Mouse (Mus musculus) right cerebral cortex, postnatal 36 days (tissue): ENCODE measurements around the gene Zcchc2.

ENCODE experiments used
- DNase-seq, 2 experiments: peaks; one replicate each; pipeline ENCODE4 v3.0.0; 2022; ENCODE audit warnings: low spot score in 2 of 2, mixed read lengths in 1 of 2

The Zcchc2 gene

DNA sequence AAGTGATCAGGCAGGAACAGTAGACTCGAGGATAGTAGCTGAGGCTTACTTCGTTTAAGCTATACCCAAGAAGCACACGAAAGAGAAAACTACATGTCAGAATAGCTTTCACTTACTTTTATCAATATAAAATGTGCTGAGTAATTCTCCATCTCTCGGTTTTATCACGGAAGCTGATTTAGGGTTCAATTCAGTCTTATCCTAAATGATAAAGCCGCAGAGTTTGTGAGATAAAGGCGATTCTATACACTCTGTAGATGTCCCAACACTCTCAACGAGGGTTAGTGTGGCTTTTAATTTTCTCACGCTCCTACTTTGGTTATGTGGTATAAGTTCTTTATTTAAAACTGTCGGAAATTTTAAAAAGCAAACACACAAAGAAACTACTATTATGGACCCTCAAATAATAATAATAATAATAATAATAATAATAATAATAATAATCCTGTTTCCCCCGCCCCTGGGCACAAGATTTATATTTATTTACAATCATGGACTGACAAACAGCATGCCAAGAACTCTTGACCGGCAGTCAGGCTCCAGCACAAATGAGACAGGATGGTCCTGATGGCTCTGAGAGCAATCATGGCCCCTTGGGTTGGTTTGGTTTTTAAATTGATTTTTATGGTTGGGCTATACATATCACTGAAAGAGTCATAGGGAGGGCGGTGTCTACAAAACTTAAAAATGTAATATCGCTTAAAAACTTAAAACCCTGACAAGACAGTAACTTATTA, 1.1 kb upstream of the Zcchc2 start:
- DNase-seq, result no peak

DNA sequence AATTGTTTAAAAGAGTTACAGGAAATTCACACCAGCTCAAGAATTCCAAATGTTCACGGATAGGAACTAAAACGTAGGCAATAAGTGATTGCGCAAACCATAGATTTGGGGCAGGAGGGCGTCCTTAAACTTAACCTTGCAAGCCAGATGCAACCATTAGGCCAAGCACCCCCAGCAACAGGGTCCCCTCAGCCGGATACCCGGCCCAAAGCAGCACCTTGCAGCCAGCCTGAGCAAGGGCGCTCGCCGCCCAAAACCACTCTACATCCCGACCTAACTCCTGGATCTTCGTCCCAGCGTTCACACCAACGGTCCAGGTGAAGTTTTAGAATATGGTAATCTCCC, 594 bp upstream of the Zcchc2 start:
- no peak for DNase-seq

DNA sequence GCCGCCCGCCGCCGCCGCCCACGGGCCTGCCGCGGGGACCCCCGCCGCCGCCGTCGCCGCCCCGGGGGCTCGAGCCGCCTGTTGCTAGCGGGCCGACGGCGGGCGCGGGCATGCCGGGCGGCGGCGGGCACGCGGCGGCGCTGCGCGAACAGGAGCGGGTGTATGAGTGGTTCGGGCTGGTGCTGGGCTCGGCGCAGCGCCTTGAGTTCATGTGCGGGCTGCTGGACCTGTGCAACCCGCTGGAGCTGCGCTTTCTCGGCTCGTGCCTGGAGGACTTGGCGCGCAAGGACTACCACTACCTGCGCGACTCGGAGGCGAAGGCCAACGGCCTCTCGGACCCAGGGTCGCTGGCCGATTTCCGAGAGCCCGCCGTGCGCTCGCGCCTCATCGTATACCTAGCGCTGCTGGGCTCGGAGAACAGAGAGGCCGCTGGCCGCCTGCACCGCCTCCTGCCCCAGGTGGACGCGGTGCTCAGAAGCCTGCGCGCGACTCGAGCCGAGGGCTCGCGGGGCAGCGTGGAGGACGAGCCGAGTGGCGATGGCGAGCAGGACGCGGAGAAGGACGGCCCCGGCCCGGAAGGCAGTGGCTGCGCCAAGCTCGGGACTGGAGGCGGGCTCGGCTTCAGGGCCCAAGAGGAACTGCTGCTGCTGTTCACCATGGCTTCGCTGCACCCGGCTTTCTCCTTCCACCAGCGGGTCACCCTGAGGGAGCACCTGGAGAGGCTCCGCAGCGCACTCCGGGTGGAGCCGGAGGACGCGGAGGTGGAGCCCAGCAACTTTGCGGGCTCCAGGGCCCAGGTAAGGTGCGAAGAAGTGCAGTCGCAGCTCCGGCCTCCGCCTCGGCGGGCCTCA, 930 bp downstream of the Zcchc2 start:
- DNase-seq, result peak; percentile 56 to 59

DNA sequence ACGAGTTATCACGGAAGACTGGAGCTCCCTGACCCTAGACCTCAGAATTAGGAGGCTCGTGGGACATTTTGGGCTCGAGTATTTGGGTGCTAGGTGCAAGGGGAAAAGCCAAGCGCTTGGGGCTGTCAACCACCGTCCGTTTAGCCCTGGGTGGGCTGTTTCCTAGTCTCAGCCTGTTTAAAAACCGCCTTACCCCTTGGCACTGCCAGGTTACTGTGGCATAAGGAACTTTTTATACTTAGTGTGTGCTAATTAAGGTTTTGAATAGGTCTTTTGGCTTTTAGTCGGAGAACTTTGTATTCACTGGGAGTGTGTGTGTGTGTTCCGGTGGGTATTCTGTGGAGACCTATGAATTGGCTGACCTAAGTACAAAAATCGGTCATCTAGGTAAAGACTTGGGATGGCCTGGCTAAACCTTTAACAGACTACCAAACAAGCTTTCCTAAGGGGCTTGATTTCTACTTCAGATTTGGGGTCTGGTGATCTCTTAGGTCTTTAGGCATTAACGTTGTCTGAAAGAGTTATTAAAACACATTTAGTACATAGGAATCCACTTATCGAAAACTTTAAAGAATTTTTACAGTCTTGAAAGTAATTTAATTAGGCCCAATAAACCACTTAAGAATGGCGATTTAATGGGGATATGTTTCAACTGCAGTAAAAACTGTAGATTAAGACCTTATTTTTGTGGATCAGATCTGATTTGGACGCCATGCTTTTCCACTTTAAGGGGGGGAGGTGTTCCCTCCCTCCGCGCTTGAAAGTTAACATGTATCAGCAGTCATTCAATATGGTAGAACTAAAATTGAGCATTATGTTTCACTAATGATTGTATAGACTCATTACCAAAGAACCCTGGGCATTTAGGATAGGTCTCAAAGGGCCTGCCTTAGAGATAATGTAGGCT, 2.0 kb downstream of the Zcchc2 start:
- no peak for DNase-seq

DNA sequence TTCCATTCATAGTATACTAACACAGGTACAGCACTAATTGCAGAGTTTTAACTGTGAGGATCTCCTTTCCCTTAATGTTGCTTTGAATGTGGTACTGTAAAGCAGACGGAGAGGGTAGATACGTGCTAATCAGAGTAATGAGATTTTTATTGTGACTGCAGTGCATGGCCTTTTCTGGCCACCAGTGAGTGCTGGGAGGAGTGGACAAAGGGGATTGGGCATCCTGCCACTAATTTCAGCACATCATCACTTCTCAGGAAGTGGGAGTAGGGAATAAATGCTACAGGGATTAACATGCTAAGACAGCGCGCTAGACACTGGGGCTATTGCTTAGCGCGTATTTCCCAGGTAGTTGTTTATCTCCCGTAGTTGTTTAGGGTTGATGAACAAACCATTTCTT, 3.0 kb downstream of the Zcchc2 start:
- no peak for DNase-seq

DNA sequence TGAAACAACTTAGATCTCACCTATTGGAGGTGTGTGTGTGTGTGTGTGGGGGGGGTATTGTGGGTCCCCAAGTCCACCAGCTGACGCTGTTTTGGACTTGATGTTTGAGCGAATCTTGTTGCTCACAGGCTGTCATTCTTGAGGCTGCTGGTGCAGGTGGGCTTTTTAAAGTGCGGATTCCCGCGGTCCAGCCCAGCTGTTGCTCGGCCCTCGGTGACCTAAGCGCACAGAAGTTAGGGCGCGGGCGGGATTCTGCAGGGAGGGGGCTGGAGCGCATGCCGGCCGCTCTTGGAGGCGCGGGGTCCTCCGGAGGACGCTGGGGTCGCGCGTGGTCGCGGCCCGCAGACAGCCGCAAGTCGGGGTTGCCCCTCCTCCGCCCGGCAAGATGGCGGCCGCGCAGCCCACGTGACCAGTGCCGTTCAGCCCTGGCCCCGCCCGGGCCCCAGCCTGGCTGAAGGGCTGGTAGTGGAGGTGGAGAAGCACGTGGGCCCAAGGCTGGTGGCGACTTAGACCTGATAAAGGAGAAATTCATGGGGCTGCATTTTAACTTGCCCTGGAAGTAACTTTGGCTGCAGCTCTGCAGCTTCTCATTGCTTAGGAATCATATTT, 3.5 kb downstream of the Zcchc2 start:
- DNase-seq, result peak; percentile 75 to 77

DNA sequence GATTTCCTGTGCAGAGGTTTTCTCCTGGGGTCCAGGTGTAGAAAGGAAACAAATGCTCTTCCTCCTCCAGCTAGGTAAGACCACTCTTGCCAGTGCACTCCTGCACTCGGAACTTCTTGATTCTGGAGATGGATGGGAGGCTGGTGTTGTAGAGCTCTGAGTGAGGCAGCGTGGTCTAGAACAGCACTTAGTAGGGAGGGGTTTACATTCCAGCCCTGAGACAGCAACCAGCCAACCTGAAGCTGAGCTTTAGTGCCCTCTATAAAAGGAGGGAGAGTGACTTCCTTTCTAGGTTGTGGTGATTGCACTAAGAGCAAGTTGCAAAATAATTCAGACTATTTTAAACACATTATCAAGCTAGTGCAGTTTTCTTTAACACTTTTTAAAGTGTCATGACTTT, 5.8 kb downstream of the Zcchc2 start:
- no peak for DNase-seq

DNA sequence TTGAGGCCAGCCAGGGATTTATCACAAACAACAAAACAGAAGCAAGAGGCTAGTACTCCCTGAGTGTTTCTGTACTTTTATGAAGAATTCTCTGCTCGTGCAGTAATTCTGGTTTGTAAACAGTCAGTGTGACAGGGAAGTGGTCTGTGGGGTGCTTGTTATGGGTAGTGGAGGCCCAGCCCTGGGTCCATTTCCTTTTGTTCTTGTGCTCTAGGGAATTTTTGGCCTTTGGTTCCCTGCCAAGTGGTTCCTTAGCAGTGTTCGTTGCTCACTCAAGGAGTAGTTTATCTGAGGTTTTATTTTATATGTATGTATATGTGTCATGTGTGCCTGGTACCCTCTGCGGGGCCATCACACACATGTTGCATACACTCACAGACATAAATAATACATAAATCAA, 7.1 kb downstream of the Zcchc2 start:
- DNase-seq, result no peak

DNA sequence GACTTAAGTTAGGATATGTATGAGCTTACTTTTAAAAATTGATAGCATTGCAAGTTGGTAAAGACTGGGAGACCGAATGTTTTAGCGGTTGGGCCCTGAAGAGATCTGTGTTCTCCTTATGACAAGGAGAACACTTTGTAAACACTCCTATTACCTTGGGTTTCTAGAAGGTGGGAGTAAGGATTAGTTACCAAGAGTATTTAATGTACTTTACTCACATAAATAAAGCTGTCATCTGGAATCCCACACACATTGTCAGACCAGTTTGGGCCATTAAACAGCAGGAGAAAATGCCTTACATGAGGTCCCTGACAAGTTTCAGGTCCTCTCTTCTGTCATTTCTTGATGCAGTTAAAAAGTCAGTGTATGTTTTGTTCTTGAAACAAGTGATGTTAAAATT, 9.6 kb downstream of the Zcchc2 start:
- DNase-seq, result no peak

DNA sequence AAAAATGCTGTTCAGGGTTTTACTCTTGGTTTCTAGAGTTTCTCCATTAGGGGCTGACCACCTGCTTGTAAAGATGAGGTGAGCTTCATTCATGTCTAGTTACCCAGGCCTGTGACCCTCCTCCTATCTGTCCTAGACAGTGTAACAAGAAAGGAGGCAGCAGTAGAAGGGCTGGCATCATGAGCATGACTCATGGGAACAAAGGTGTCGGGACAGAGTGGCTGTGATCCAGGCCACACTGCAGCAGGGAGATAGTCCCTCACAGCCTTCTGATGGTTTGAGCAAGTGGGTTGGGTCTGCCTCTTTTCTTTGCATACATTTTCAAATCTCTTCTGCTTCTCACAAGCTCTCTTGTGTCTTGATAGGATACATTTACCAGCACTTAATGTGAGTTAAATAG, 17.4 kb downstream of the Zcchc2 start:
- DNase-seq, result no peak

DNA sequence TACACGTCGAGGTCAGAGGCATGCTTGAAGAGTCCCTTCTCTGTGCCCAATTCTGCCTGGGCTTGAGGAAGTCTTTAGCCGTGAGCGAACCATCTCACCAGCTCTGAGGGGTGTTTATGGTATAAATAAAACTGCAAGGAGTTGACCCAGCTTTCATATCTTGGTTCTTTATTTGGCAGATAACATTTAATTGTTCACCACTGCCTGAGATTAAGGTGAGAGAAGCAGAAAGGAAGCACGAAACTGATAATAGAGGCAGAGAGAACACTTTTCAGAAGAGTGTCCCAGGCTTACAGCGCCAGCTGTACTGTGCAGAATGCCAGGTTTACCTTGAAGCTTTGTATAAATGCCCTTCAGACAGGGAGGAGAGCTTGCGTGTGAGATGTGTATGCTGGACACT, 20.9 kb downstream of the Zcchc2 start:
- DNase-seq, result no peak

DNA sequence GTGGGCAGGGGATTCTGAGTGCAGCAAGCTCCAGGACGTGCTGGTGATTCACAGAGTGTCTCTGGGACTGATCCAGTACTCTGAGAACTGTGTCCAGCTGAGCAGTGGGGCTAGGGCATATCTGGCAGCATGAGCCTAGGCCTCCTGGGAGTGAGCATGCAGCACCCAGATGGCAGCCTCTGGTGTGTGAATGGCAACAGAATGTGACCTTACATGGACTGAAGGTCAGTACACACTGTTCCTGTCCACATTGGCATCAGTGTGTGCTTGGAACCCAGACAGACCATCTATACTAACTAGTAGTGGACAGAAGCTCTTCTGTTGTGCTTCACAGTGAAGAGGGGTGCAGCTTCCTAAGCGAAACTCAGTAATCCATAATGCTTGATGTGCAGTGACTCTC, 23.6 kb downstream of the Zcchc2 start:
- DNase-seq, result no peak

DNA sequence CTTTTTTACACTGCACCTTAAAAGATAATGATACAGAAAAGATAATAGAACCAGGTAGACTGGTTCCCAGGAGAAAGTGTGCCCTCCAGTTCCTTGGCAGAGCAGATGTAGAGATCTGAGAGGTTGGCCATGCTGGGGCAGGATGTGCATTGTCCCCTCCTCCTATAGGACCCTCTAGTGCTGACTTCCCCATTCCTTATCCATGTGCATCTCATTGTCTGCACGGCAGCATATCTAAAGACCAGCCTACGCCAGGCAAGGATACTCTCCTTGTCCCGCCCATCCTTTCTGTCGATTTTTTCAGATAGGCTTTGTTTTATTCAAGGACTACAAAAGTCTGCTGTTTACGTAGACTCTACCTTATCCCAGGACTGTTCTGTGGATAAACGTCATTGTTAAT, 26.1 kb downstream of the Zcchc2 start:
- no peak for DNase-seq

DNA sequence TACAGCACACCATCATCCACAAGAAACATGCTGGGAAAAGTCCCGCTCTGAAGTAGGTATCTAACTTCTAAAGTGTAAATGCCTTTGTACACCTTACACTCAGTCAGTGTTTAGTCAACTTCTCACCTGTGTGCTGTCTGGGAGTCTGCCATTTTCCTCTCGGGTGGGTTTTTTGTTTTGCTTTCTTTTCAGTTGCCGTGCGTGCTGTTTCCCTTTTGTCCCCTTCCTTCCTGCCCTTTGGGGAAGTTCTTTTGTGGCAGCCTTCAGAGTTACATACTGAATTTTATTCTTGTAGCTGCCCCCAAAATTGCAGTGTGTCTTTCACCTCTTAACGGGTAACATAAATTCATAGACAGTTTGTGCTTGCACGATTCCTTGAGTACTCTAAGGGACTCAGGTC, 29.6 kb downstream of the Zcchc2 start:
- DNase-seq, result no peak

DNA sequence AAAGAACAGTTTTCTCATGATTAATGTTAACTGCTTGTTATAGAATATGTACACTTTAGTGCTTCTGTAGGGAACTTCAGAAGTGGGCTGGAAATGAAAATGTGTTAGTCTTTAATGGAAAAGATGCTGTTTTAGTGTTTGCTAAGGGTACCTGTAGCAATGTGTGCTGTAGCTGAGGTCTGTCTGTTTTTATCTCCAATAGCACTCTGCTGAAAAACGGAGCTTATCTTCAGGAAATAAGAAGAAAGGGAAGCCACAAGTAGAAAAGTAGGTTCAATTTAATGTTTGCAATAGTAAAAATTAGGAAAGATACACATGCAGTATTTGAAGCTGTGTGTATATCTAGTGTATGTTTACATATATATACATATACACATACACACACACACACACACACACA, 32.8 kb downstream of the Zcchc2 start:
- no peak for DNase-seq

DNA sequence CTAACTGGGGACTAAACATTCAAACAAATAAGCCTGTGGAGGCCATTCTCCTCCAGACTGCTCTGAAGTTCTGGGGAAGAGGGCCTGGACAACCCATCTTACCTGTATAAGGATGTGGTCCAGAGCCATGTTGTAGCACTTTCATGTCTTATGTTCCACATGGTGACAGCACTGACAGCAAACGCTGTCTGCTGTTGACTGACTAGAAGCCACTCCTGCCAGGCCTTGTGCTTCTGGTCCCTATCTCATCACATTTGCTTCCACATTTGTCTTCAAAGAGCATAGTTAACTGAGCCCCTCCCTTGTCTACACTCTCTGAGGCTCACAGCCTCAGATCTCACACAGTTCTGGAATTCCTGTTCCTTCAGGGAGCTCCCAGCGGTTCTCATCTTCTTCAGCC, 34.0 kb downstream of the Zcchc2 start:
- DNase-seq, result no peak

DNA sequence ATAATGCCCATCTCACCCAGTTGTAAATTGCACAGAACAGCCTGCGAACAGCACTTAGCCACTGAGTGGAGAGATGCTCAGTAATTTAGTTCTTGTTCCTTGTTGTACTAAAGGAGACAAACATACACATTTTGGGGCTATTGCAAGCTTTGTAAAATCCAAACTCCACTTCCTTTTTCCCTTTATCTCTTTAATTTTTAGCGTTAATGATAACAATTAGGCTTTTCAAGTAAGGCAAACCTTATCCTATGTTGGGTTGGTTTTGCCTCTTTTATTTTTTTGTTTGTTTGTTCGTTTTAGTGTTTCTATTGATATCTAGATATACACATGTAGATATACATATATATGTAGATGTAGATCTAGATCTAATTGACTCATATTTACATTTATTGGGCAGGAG, 34.6 kb downstream of the Zcchc2 start:
- DNase-seq, result no peak

DNA sequence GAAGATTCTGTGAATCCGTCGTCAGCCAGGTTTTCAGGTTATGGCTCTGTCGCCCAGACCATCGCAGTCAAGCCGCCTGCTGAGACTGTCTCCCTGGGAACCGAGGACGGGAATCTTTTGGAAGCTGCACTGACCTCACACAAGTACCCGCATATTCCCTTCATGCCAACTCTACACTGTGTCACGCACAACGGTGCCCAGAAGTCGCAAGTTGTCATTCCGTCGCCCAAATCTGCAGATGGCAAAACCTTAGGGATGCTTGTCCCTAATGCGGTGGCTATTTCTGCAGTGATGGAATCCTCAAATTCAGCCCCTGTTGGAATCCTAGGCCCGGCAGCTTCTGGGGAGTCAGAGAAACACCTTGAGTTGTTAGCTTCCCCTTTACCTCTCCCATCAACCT, 39.6 kb downstream of the Zcchc2 start:
- no peak for DNase-seq

DNA sequence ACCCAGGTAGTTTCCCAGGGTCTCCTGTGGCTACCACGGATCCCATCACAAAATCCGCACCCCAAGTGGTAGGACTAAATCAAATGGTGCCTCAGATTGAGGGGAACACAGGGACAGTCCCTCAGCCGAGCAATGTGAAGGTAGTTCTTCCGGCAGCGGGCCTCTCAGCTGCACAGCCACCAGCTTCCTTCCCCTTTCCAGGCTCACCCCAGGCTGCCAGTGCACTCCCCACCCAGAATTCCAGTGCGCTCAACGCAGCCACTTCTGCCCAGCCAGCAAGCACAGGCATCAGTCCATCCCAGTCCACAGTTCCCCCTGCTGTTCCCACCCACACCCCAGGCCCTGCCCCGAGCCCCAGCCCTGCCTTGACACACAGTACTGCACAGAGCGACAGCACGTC, 40.1 kb downstream of the Zcchc2 start:
- DNase-seq, result no peak

DNA sequence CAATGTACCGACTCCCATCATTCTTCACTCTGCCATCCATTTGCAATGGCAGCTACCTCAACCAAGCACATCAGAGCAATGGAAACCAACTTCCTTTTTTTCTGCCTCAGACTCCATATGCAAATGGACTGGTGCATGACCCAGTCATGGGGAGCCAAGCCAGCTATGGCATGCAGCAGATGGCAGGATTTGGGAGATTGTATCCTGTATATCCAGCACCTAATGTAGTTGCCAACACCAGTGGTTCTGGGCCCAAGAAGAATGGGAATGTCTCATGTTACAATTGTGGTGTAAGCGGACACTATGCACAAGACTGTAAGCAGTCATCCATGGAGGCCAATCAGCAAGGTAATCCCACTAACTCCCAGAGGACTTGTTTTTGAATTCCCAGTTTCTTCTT, 40.7 kb downstream of the Zcchc2 start:
- DNase-seq, result no peak

DNA sequence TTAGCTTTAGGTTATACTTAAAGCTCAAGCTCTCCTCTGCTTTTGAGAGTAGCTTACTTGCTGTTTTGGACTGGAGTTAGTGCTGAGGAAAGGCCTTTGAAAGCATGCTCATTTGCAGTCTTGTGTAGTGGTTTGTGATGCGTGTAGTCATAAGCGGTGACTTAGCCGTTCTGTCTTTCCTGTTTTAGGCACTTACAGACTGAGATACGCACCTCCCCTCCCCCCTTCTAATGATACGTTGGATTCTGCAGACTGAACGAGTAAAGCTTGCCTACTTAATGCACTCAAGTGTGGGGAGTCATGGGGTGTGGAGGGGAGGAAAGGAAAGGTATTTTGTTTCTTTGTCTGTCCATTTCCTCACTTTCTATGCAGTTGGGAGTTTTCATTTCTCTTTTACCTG, 41.7 kb downstream of the Zcchc2 start:
- no peak for DNase-seq

DNA sequence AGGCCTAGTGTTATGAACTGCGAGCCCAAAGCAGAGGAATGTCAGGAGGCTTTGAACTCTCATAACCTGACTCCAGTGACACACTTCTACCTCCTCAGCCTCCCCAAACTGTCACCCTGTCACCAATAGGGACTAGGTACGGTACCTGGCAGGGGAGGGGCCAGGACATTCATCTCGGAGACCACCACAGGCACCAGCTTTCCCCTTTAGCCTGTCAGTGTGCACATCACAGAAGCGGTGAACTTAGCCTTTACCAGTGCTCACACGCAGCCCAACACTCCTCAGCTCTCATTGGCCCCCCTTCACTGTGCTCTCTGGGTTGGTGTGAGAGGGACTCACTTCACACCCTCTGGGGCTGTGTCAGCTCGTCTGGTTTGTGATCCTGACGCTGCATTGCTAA, 44.6 kb downstream of the Zcchc2 start:
- DNase-seq, result no peak
